Mouse (Mus musculus) small intestine, adult 2 months (tissue): ENCODE measurements around the gene Slc30a3. TPM values are rescaled to one million over a fixed set of nuclear protein-coding genes. Genes with fewer than 3 reads are reported as not detected.

Experiments
- H3K27ac ChIP-seq: fragments of 200-500 bp; 2 replicates; pipeline ENCODE4 v1.5.1; 2012; ENCODE audit warnings: low read depth, low read length, control low read depth, inconsistent platforms; ENCODE audit not compliant: insufficient read depth
- H3K27me3 ChIP-seq: fragments of 200-500 bp; 2 replicates; pipeline ENCODE4 v1.6.1; 2012; ENCODE audit warnings: mild to moderate bottlenecking, moderate library complexity, low read length, inconsistent platforms; ENCODE audit not compliant: control insufficient read depth, insufficient read depth
- H3K36me3 ChIP-seq: fragments of 200-500 bp; 2 replicates; pipeline ENCODE4 v1.6.1; 2012; ENCODE audit warnings: mild to moderate bottlenecking, low read length, control low read depth, inconsistent platforms; ENCODE audit not compliant: control insufficient read depth, insufficient read depth
- H3K4me1 ChIP-seq: fragments of 200-500 bp; 2 replicates; pipeline ENCODE4 v1.6.1; 2012; ENCODE audit warnings: low read length, inconsistent platforms, mixed read lengths; ENCODE audit not compliant: control insufficient read depth, insufficient read depth, insufficient read length
- H3K4me3 ChIP-seq: fragments of 200-500 bp; 2 replicates; pipeline ENCODE4 v1.5.1; 2012; ENCODE audit warnings: low read depth, mild to moderate bottlenecking, control low read depth, inconsistent platforms, low read length, moderate library complexity
- CTCF ChIP-seq: fragments of 200-500 bp; IDR thresholded peaks from 2 replicates; pipeline ENCODE4 v1.5.1; 2012; ENCODE audit warnings: low read depth, mild to moderate bottlenecking, control low read depth, inconsistent platforms, low read length, moderate library complexity, mixed read lengths; ENCODE audit not compliant: insufficient replicate concordance, insufficient read length; ENCODE audit errors: extremely low read depth
- POLR2A ChIP-seq: fragments of 200-500 bp; IDR thresholded peaks from 2 replicates; pipeline ENCODE4 v1.6.1; 2012; ENCODE audit warnings: low read depth, mild to moderate bottlenecking, control low read depth, inconsistent platforms, low read length, moderate library complexity
- WGBS: fragments of 180-500 bp; shearing (Covaris S2); methylation state at CpG from one replicate; pipeline ENCODE4 v1.1.7; 2018; 5-methylcytosine and 5-hydroxymethylcytosine counted together
- polyA plus RNA-seq: library from polyadenylated mRNA; depleted of rRNA; stranded (reverse); fragments of >200 nt; gene quantifications from 2 replicates; pipeline ENCODE4 v1.2.3, GENCODE M21; 2012

The Slc30a3 gene
- polyA plus RNA-seq, 1 experiment, result 0.15 TPM

DNA sequence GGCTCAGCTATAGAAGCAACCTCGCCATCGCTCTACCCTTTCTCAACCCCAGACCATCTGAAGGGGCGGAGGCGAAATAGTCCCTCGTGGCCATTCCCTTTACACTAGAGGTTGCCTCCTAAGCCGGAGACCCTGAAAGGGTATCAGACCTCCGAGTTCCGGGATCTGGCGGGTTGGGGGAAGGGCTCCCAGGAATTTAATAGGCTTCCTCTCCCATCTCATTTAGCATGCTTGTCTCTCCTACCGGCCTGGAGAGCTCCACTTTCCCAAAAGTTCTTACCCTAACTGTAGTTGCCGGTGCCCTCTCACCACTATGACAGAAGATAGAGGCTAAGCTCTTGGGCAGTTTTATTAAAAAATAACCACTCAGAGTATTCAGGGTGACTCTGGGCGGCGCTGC lies 29.6 kb upstream of the Slc30a3 start:
- TF ChIP-seq CTCF (no peak), POLR2A (no peak)
- peaks cover 45% of the 10 kb centered on the region for H3K27me3 ChIP-seq
- H3K36me3 ChIP-seq, result no peaks in the 10 kb centered on the region; the same call in 1 of the 2 replicates
- H3K27ac ChIP-seq, result no peak overlapping the region
- no peak overlapping the region for H3K4me3 ChIP-seq
- 0 out of 2 replicates have a peak, but pooled peaks cover 3% of the 10 kb centered on the region for H3K4me1 ChIP-seq
- 2% methylated on average over 13 of the region's 13 CpGs for WGBS

DNA sequence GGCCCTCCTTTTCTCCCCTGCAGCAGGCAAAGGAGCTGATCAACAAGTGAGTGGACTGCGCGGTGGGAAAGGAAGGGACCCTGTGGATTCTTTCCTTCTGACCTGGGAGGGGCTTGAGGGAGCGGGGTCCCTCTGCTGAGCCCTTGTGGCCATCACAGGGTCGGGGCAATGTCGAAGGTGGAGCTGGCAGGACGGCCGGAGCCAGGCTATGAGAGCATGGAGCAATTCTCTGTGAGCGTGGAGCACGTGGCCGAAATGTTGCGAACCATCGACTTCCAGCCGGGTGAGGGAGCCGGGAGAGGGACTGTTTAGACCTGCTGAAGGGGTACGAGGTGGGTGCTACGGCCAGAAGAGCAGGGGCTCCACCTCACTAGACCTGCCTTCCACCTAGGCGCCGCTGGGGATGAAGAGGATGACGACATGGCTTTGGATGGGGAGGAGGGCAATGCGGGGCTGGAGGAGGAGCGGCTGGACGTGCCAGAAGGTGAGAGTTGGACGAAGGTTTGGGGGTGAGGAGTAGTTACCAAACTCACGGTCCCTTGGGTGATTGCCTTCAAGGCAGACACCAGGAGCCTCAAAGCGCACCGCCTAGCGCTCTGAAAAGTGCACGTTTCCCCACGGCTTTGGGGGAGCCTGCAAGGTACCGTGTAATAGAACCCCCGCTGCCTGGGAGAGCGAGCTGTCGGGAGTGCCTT lies 28.8 kb upstream of the Slc30a3 start:
- no peak for TF ChIP-seq POLR2A
- H3K27me3 ChIP-seq, result peaks cover 45% of the 10 kb centered on the region
- H3K4me3 ChIP-seq, result no peak overlapping the region
- H3K36me3 ChIP-seq, result no peaks in the 10 kb centered on the region; the same call in 1 of the 2 replicates
- H3K27ac ChIP-seq, result no peak overlapping the region
- H3K4me1 ChIP-seq, result 0 out of 2 replicates have a peak, but pooled peaks cover 3% of the 10 kb centered on the region
- 3% methylated on average over 33 of the region's 33 CpGs for WGBS

DNA sequence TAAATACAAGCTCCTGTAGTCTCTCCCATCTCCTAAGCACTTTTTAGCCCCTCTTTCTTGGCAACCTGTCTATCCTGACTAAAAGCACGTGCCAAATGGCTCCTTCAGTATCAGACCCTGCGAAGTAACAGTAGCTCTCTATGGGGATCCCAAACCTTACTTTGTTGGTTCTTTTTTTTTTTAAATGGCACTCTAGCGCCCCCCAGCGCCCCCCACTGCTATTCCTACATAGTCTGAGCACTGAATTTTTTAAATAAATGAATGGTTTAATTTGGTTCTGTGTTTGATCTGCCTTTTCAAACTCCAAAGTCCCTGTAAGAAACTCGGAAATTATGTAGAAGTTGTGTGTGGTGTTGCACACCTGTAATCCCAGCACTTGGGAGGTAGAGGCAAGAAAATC lies 18.0 kb upstream of the Slc30a3 start:
- 41% methylated on average over 5 of the region's 5 CpGs for WGBS

DNA sequence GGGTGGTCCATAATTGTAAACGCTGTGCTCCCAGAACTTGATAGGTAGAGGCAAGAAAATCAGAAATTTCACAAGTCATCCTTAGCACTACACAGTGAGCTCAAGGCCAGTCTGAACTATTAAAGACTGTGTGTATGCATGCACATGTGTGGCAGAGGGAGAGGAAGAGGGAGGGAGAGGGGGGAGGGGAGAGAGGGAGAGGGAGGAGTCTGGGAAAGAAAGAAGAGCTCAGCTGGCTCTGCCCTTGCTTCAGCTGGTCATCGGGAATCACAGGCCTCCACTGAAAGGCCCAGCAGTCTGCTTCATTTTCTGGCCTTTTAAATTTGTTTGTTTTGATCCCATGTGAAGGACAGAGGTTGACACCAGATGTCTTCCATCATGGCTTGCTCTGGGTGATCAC lies 15.4 kb upstream of the Slc30a3 start:
- TF ChIP-seq POLR2A, result no peak
- no peak for TF ChIP-seq CTCF
- Histone ChIP-seq H3K4me1 (no peaks in the 10 kb centered on the region), H3K27me3 (no peaks in the 10 kb centered on the region), H3K4me3 (no peak overlapping the region), H3K27ac (no peak overlapping the region), H3K36me3 (no peaks in the 10 kb centered on the region)
- WGBS, result 42% methylated on average over 2 of the region's 2 CpGs

More for the DNA sequence above, 18.0 kb upstream of the Slc30a3 start:
- TF ChIP-seq POLR2A, result no peak
- no peak for TF ChIP-seq CTCF
- no peak overlapping the region for H3K27ac ChIP-seq
- no peaks in the 10 kb centered on the region for H3K36me3 ChIP-seq
- no peaks in the 10 kb centered on the region for H3K27me3 ChIP-seq
- no peaks in the 10 kb centered on the region for H3K4me1 ChIP-seq
- no peak overlapping the region for H3K4me3 ChIP-seq

DNA sequence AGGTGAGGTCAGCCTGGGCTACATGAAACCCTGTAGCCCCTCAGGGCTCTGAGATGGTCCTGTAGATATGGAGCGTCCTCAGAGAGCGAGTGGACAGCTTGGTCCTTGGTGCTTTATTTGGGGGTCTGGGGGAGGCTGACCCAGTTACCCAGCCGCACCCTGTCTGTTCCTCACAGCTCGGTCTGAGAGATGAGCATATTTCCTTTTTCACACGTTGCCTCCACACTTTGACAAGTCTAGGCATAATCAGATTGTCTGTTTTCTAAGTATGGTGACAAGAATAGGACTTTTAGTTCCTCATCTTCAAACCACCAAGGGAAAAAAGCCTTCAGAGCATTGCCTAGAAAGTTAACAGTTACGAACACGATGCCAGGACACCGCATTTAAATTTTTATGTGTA lies 13.1 kb upstream of the Slc30a3 start:
- H3K36me3 ChIP-seq, result no peaks in the 10 kb centered on the region
- no peak overlapping the region for H3K4me3 ChIP-seq
- H3K27me3 ChIP-seq, result no peaks in the 10 kb centered on the region
- no peaks in the 10 kb centered on the region for H3K4me1 ChIP-seq
- TF ChIP-seq CTCF, result no peak
- no peak for TF ChIP-seq POLR2A
- no peak overlapping the region for H3K27ac ChIP-seq
- 69% methylated on average over 8 of the region's 8 CpGs for WGBS

DNA sequence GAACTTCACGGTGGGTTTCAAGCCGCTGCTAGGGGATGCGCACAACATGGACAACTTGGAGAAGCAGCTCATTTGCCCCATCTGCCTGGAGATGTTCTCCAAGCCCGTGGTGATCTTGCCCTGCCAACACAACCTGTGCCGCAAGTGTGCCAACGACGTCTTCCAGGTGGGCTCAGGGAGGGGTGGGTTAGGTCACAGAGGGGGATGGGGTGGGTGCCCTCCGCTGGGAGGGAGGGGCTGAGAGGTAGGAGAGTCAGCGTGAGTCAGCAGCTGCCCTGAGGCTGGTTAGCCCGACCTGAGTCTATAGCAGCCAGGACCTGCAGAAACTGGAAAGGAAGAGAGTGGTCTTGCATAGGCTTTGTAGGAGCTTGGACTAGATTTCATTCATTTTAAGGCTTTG lies 8.9 kb upstream of the Slc30a3 start:
- Histone ChIP-seq H3K4me3 (no peak overlapping the region), H3K27me3 (no peaks in the 10 kb centered on the region), H3K4me1 (no peaks in the 10 kb centered on the region), H3K27ac (no peak overlapping the region), H3K36me3 (no peaks in the 10 kb centered on the region)
- 31% methylated on average over 10 of the region's 10 CpGs for WGBS
- TF ChIP-seq POLR2A, result no peak
- no peak for TF ChIP-seq CTCF

DNA sequence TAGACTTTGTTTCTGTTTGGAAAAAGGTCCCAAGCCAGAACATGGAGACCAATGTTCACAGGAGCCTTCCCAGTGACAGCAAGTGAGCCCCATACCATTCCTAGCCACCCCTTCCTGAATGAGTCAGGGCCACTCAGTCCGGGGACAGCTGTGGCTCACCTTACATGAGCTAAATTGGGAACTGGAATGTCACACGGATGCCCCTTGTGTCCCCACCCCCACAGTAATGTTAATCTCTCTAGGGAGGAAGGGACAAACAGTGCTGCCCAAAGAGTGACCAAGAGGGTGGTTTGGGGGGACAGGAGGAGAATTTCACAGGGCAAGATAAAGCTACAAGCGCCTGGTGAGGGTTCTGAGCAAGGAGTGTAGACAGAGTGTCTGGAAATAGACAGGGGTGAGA lies 8.3 kb upstream of the Slc30a3 start, which contains the start of gene Trim54:
Gene Trim54, plus strand, starts transcription at position 359 of the 400 bp plus-strand sequence.
- 38% methylated on average over 3 of the region's 3 CpGs for WGBS
- no peak within 1 kb of the TSS for H3K27ac ChIP-seq
- no peaks in the 10 kb centered on the region for H3K27me3 ChIP-seq
- H3K4me1 ChIP-seq, result no peaks in the 10 kb centered on the region
- no peaks in the 10 kb centered on the region for H3K36me3 ChIP-seq
- H3K4me3 ChIP-seq, result no peak within 1 kb of the TSS
- TF ChIP-seq CTCF (no peak), POLR2A (no peak)

DNA sequence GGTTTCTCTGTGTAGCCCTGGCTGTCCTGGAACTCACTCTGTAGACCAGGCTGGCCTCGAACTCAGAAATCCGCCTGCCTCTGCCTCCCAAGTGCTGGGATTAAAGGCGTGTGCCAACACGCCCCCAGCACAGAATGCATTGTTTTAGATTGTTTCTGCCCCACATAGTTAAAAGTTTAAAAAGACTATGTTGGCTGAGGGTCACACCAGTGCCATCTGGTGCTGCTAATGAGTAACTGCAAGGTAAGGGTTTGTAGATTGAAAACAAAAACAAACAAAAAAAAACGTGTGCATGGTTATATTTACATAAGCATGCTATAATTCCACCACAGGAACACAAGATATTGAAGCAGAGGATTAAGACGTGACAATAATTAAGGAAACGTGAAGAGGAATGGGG lies 2.7 kb upstream of the Slc30a3 start:
- 25% methylated on average over 7 of the region's 7 CpGs for WGBS
- no peak overlapping the region for H3K27ac ChIP-seq
- no peak overlapping the region for H3K4me3 ChIP-seq
- no peaks in the 10 kb centered on the region for H3K4me1 ChIP-seq
- no peaks in the 10 kb centered on the region for H3K36me3 ChIP-seq
- H3K27me3 ChIP-seq, result no peaks in the 10 kb centered on the region
- TF ChIP-seq POLR2A (no peak), CTCF (no peak)
